Mouse (Mus musculus) embryonic facial prominence, embryonic 13.5 days (tissue): Measurements from ENCODE around the gene Olfr698. TPM values are rescaled to one million over a fixed set of nuclear protein-coding genes. Genes with fewer than 3 reads are reported as not detected.
"Not testable (repeated sequence)": the region's sequence is repeated elsewhere in the genome, so short reads cannot be mapped to it uniquely, and the experiment has no call there.

ENCODE experiments used
- ATAC-seq: fragments of 200-750 bp; cut with Nextera tagmentation; 2 replicates; pipeline ENCODE4 v1.8.0; 2017; ENCODE audit warnings: low read depth; ENCODE audit not compliant: insufficient number of reproducible peaks, insufficient read depth, low FRiP score, low TSS enrichment
- H3K27ac ChIP-seq: fragments of 300-500 bp; sonication (generic); 2 replicates; pipeline ENCODE4 v1.5.1; 2015; ENCODE audit warnings: moderate library complexity, mild to moderate bottlenecking, inconsistent platforms
- H3K27me3 ChIP-seq: fragments of 300-500 bp; sonication (generic); 2 replicates; pipeline ENCODE4 v1.6.1; 2015; ENCODE audit warnings: mild to moderate bottlenecking, inconsistent platforms
- H3K36me3 ChIP-seq: fragments of 300-500 bp; sonication (generic); 2 replicates; pipeline ENCODE4 v1.6.1; 2015; ENCODE audit warnings: mild to moderate bottlenecking, inconsistent platforms
- H3K4me1 ChIP-seq: fragments of 300-500 bp; sonication (generic); 2 replicates; pipeline ENCODE4 v1.6.1; 2015; ENCODE audit warnings: inconsistent platforms
- H3K4me2 ChIP-seq: fragments of 300-500 bp; sonication (generic); 2 replicates; pipeline ENCODE4 v1.6.1; 2015; ENCODE audit warnings: moderate library complexity, mild to moderate bottlenecking, inconsistent platforms
- H3K4me3 ChIP-seq: fragments of 300-500 bp; sonication (generic); 2 replicates; pipeline ENCODE4 v1.5.1; 2015; ENCODE audit warnings: mild to moderate bottlenecking, inconsistent platforms
- H3K9ac ChIP-seq: fragments of 300-500 bp; sonication (generic); 2 replicates; pipeline ENCODE4 v1.6.1; 2015; ENCODE audit warnings: mild to moderate bottlenecking, inconsistent platforms
- H3K9me3 ChIP-seq: fragments of 300-500 bp; sonication (generic); 2 replicates; pipeline ENCODE4 v1.6.1; 2016; ENCODE audit warnings: inconsistent platforms
- WGBS: fragments of 180-500 bp; shearing (Covaris S2); methylation state at CpG from one replicate; pipeline ENCODE4 v1.1.7; 2015; ENCODE audit warnings: mixed read lengths; 5-methylcytosine and 5-hydroxymethylcytosine counted together
- polyA plus RNA-seq: library from polyadenylated mRNA; unstranded; fragments of >200 nt; fragmentation: Nextera tagmentation; extraction: Ambion mirVana; gene quantifications from 2 replicates; pipeline ENCODE4 v1.2.1, GENCODE M21; 2015

Gene Olfr698
- polyA plus RNA-seq, 1 experiment from 2014 or later = not detected

- not testable (repeated sequence) for H3K4me2 ChIP-seq, H3K4me1 ChIP-seq, H3K4me3 ChIP-seq, H3K9me3 ChIP-seq, H3K27ac ChIP-seq, H3K27me3 ChIP-seq, ATAC-seq, H3K36me3 ChIP-seq, H3K9ac ChIP-seq
- 91% methylated on average over 10 of the region's 10 CpGs for WGBS
Measured at GRCm38 (mm10) chr7:106707705-106708104, 47.5 kb downstream of the Olfr698 start.

Other genes starting within 250 kb of the Olfr698 start
- gene Olfr693, start 74.8 kb downstream of the Olfr698 start, polyA plus RNA-seq = not detected in 2 replicates
- gene Olfr694, start 63.6 kb downstream of the Olfr698 start, polyA plus RNA-seq = not detected in 2 replicates
- not detected in 2 replicates for gene Olfr695, start 39.0 kb downstream of the Olfr698 start, polyA plus RNA-seq
- gene Olfr697, start 13.0 kb downstream of the Olfr698 start, polyA plus RNA-seq = not detected in 2 replicates
- not detected in 2 replicates for gene Olfr699, start 37.8 kb upstream of the Olfr698 start, polyA plus RNA-seq
- gene Olfr700, start 53.4 kb upstream of the Olfr698 start, polyA plus RNA-seq = not detected in 2 replicates
- not detected in 2 replicates for gene Olfr701, start 58.7 kb upstream of the Olfr698 start, polyA plus RNA-seq
- gene Olfr702, start 78.5 kb upstream of the Olfr698 start, polyA plus RNA-seq = not detected in 2 replicates
- not detected in 2 replicates for gene Olfr703, start 88.0 kb upstream of the Olfr698 start, polyA plus RNA-seq
- gene Olfr704, start 107.8 kb upstream of the Olfr698 start, polyA plus RNA-seq = not detected in 2 replicates
- gene Olfr705, start 121.5 kb upstream of the Olfr698 start, polyA plus RNA-seq = not detected in 2 replicates
- gene Olfr706, start 132.8 kb upstream of the Olfr698 start, polyA plus RNA-seq = not detected in 2 replicates
- gene Olfr707, start 145.8 kb upstream of the Olfr698 start, polyA plus RNA-seq = not detected in 2 replicates
- not detected in 2 replicates for gene Olfr1532-ps1, start 152.6 kb upstream of the Olfr698 start, polyA plus RNA-seq
- not detected in 2 replicates for gene Olfr709-ps1, start 176.8 kb upstream of the Olfr698 start, polyA plus RNA-seq
- gene Olfr710, start 192.9 kb upstream of the Olfr698 start, polyA plus RNA-seq = not detected in 2 replicates
- gene Olfr6, start 208.5 kb upstream of the Olfr698 start, polyA plus RNA-seq = not detected in 2 replicates
- not detected in 2 replicates for gene Olfr711, start 220.1 kb upstream of the Olfr698 start, polyA plus RNA-seq